Mouse (Mus musculus) A20 (cell line): ENCODE measurements around the gene Bach2.

ENCODE experiments used
- DNase-seq: peaks from one replicate; pipeline ENCODE4 v3.0.0-alpha.2; 2011; ENCODE audit warnings: low read depth, low spot score

Gene Bach2

DNA sequence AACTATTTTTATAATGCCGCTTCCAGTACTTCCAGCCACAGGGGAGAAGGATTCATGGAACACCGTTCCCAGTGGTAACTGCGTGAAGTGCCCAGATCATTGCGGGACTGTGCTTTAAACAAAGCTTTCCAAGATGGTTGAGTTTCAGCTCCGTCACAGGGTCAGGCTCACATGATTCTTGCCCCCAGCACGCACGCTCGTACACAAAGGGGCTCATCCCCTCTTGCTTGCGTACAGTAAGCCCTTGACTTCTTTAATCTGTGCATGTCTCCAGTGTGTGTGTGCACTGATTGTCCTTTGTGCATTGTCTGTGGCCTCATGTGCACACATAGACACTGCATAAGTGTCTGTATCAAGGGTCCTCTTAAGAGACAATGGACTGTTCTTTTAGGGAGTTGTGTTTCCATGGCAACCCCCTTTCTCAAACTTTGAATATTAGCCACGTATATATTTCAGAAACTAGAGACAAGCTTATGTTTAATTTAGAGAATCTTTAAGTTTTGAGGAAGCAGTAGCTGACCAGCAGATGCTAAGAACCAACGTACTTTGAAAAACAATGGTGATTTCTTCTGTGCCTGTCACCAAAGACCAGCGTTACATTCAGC is 119.5 kb downstream of the Bach2 start:
- DNase-seq: no peak

DNA sequence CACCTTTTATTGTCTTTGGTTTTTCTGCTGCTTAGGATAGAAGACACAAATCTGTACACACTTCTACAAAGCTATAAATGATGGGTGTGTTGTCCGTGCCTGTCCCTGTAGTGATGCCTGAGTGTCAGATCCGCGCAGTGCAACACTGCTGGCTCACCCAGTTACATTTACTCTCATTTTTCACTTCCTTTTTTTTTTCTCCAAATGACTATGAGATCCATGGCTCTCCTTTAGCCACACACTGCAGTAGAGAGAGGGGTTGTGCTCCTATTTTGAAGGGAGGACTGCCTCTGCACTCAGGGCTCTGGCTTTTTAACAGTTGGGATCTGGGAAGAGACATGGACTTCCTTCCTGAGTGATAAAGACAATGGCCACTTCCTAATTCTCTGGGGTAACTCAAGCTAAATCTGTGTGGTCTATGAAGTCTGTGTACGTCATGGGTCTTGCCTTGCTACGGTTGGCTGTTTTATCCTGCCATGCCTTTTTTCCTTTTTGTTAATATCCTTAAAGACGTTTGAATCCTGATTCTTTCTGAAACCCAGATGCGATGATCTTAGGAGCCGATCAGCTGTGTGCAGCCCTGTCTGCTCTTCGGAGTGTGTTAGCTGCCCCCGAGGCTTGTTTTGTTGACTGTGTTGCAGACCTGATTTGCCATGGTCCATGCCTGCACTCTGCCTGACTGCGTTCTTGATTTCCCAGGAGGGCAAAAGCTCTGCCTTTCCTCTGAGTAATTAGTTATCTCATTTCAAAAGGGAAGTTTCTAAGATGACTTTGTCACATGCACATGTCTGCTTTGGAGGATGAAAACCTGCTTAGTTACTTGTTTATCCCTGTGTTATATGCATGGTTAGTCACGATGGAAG is 120.2 kb downstream of the Bach2 start:
- DNase-seq: peak; percentile 85

DNA sequence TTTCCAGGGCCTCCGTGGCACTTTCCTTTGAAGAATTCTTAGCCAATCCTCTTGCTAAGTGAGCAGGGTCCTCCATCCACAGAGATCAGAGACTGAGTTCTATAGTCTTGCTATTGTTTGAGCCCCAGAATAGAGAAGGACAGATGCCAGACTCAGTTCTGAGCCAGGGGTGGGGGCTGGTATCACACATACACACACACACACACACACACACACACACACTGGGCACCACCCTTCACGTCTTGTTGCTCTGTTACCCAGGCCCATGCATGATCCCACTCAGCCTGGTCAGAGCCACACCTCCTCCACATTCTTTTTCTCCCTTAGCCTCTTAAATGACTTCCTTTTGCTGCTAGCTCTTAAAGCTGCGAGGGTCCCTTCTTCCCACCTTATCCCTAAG is 121.0 kb downstream of the Bach2 start:
- DNase-seq: no peak

DNA sequence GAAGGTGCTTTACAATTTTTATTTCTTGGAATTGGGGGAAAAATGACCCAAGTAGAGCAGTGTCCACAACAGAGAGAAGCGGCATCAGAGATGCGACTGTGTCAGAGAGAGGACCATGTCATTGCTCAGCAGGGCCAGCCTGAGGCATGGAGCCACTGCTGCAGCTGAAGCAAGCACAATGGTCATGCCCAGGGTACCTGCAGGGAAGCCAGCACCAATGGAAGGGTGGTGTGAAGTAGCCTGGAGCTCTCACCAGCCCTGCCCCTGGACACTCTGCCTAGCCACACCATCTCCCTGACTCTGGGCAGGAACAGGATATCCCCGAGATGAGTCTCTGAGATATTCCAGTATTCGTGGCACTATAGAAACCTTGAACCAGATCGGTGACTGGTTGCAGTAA is 121.9 kb downstream of the Bach2 start:
- DNase-seq: no peak

DNA sequence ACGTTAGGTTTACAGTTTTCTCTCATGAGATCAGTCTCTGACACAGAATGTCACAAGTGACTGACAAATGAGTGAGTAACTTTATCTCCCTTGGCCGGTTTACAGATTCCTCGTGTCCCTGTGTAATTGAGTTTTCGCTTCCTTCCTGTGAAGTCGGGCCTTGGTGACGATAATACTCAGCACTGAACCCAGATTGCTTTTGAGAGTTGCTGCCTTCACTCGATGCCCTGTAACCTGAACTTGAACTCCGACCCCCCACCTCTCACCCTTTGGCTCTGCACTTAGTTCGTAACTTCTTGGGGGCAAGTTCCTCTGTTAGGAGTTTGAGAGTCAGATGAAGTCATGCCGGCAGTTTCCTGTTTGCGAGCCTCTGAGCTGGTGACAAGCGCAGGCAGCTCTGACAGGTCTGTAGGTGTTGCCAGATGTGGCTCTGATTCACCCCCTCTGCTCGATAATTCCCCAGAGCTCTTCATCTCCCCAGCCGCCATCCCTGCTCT is 124.9 kb downstream of the Bach2 start:
- DNase-seq: no peak

DNA sequence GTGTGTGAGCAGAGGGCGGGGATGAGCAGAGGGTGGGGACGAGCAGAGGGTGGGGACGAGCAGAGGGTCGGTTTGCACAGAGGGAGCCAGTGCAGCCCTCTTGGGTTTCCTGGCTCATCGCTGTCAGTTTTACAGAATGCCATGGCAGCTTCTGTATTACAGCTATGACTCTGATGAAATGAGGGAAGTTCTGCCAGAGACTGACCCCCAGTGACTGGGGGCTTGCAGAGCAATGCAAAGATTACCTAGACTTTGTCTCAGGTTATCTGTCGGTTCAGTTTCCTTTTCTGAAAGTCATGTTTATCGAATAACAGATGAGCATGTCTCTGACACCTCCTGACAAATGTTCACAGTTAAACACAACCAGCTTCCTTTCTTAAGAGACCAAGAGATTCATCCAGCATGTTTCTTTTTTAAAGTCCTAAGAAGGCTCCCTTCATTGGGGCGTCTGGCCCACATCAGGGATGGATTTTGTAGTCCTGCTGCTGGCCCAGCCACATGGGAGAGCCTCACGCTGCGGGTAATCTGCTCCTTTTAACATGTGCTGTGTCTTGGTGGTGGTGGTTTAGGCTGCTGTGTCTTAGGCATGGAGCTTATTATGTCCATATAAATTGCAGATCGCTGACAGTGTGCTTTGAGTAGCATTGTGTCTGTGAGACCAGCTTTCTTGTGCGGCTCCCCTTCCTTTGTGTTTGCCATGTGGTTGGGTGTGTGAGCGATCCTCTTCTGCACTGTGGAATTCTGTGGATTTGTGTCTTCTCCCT is 126.7 kb downstream of the Bach2 start:
- DNase-seq: no peak

DNA sequence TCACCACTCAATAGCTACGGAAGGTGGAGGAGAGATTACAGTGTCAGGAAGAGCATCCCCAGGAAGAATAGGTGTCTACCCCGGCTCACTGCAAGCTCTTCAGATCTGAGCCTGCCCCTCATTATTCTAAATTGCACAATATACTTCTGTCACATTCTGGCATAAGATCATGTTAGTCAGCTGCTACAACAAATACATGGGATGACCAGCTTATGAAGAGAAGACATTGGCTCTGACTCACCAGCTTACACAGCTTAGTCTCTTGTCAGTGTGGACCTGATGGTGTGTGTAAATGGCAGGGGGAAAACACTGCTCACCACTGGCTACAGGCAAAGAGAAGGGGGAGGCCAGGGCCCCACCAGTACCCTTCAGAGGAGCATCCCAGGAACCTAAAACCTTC is 127.6 kb downstream of the Bach2 start:
- DNase-seq: no peak

DNA sequence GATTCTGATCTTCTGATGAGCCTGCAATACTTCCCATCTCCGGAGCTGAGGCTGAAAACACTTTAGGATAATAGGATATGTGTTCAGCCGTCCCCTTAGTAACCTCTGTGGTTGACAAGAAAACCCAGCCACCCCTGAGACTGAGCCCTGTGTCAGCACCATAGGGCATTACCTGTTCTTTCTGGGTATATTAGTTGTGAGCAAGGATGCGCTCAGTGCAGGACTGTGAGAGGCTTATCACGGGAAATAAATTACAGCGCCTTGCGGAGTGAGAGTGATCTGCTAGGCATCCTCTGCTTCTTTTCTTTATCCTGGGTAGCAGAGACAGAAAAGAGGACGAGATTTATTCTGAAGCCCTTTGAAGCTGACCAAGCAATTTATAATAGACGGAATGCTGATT is 129.7 kb downstream of the Bach2 start:
- no peak for DNase-seq

DNA sequence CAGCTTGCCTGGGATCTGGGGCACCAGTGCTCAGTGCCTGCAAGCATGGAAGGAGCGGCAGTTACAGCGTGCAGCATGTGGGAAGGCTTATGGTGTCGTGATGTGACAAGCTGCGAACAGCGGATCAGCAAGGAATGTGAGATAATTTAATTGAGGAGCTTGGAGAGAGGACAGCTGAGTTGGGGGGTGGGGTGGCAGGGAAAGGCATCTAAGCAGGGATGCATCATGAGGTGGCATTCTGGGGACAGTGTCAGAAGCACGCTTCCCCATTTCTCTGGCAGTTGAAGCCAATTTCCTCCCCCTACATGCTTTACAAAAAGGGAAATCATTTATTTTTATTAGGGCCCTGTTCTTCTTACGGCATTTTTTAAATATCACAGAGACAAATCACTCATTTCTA is 134.5 kb downstream of the Bach2 start:
- DNase-seq: peak; percentile 48

DNA sequence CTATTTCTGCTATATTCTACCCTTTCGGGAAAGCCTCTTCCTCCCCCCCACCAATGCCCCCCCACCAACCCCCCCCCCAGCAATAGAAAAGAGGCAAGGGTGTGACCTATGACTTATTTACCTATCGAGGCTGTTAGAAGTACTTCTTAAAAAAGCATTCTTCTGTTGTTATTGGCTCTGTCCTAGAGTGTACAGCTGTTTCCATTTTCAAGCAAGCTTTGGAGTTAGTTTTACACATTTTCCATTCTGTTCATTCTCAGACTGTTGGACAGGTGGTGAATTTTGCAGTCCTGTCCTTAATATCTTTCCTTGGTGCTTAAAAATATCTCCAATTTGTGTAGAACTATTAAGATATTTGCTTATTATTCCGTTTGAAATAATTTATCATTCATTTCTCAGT is 134.9 kb downstream of the Bach2 start:
- DNase-seq: no peak

DNA sequence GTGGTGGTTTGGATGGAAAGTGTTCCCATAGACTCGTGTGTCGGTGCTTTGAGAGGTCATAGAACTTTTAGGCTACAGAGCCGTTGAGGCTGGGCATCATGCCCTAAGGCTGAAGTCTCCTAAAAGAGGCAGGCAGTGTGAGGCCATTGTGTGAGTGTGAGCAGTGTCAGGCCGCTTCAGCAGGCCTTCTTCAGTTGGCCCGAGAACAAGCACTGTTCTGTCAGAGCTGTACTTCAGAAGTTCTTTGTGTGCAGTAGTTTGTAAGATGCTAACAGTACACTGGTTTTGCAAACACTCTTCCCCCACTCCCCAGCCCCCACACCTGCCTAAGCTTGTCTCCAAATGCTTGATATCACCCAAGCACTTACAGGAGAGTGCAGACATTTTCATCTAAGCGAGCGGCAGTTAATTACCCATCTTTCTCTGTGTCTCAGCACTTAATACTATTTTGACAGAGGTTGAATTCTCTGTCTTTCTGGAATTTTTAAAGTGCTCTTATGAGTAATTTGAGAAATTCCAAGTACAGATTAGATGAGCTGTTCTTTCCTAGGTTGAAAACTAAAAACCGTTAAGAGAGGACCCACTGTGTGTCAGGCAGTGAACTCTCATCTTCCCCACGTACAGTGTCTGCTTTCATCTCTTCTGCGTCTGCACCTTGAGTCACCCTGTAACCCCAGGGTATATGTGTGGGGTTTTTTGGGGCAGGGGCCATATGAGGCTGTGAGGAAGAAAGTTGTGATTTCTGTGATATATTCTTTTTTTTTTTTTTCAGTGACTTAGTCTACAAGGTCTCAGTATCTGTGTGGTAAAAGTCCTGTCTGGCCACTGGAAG is 136.4 kb downstream of the Bach2 start:
- no peak for DNase-seq

DNA sequence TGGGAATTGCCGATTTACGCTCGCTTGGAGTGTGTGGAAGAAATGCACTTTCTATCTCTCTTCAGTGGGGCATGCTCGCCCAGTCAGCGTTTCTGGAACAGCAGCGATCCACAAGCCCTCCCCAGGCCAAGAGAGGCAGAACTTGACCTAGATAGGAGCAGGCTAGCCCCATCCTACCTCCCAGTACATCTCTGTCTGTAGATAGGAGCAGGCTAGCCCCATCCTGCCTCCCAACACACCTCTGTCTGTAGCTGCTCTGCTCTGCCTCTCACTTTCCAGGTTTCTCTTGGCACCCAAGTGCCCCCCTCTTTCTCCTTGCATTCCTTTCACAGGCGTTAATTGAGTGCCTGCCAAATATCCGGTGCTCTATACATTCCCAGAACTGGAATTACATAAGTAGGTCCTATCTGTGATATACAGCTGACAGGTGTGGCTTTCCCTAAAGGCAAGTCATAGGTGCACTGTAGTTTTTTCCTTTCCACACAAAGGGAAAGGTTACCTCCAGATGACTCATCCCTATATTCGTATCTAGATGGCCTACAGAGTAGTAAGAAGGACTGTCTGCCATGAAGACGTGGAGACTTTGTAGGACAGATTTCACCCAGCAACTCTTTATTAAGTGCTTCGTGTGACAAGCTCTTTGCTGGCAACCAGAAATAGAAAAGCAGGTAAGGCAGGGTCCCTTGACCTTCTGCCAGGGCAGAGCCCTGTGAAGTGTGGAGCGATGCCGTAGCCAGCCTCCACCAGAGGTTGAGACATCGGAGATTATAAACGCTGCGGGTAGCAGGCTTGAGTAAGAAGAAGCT is 137.3 kb downstream of the Bach2 start:
- DNase-seq: no peak

DNA sequence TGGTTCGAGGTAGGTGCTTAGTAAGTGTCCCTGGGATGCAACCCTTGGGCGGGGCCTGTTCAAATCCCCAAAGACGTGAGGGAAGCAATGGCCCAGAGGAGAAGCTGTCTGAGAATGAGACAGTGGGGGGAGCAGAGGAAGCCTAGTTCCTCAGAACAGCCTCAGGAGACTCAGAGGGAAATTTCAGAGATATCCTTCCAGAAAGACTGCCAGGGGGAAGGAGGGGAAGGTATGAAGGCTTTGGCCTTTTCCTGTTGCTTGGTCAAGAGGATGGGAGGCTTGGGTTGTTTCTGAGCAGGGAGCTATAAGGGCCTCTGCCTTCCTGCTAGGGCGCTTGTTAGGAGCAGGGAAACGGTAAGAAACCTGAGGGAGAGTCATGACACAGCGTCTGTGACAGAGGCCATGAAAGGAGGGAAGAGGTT is 137.9 kb downstream of the Bach2 start:
- DNase-seq: no peak

DNA sequence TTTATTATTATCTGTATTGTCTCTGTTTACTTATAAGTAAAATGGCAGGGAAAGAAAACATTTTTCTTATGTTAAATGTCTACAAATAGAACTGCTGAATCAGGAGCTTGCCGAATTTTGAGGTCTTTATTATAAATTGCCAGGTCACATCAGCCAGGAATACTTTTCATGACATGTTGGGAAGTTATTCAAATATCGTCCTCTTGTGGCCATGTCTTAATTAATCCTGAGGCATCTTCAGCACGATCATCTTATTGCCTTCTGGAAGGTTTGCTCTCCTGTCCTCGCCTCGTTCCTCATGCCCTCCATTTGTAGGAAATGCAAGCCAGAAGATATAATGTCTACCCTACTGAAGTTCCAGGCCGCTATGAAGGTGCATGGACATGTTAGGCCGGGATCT is 140.5 kb downstream of the Bach2 start:
- DNase-seq: no peak

DNA sequence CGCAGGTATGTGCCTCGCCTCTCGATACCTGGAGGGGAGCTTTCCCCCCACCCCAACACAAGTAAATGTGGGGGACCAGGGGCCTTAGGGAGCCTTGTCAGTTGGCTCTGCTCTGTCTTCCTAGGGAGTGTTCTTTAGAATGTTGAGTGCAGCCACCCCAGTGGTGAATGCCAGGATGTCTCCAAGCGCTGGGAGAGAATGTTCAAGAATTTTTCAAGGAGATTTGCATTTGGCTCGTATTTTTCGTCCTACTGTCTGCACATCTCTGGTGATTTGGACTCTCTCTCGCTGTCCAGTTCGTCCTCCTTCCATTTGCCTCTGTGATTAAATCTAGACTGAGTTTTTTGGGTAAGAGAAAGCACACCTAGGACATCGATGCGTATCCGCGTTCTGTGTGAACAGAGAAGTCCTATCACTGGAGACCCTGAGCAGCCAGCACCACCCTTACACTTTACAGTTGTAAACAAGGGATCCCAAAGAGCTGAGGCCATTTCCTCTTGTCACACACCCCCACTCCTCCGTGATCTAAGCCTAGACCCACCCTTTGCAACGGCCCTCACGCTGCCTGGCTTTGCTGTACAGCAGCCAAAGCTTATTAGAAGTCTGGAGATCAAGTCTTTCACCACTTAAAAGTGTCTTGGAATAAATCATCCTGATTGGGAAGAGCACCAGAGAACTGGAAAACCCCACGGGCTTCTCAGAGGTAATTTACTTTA is 143.2 kb downstream of the Bach2 start:
- no peak for DNase-seq

DNA sequence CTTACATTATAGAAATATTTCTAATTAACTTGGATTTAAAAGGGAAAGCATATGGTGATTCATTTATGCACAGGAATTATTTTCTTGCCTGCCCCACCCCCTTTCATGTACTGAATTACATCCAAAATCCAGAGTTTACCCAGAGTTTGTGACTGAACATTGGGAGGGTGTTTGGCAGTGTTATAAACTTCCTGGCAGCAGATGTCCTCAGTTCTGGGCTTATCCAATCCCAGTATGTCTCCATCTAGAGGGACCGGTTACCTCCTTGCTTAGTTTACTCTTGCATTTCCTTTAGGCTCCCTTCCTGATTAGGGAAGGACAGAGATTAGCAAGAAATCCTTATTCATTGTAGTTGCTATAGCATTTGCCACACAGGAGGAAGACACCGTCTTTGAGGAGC is 146.5 kb downstream of the Bach2 start:
- no peak for DNase-seq

DNA sequence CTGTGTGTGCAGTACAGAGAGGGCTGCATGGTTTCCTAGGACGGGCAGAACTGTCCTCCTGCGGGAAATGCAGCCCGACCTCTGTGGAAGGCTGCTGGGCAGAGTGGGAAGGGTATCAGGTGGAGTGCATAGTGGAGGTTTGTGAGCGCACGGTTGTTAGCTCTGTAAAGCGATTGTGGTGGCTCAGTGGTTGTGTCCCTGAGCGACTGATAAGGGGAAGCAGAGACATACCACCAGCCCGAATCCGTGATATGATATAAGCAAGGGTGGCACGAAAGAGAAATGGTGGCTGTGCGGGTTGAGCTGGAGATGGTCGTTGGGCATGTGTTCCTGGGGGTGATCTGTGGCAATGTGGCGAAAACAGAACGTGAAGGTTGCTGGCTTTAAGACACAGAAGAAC is 147.0 kb downstream of the Bach2 start:
- no peak for DNase-seq

DNA sequence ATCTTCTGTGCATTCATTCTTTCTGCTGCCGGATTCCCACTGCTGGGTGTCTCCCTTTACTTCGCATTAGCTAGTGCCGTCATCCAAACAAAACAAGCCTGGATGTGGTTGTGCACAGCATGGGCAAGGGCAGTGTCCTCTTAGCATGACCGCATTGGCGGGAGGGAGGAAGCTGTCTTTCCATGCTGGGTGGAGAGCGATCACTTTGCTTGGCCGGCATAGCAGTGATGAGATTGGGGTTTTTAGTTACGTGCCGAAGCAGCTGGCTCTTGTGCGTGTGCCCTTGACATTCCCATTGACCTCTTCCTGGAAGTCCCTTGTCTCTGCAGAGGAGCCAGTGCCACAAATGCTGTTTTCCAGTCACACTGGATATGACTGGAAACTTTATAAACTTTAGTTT is 147.7 kb downstream of the Bach2 start:
- DNase-seq: no peak

DNA sequence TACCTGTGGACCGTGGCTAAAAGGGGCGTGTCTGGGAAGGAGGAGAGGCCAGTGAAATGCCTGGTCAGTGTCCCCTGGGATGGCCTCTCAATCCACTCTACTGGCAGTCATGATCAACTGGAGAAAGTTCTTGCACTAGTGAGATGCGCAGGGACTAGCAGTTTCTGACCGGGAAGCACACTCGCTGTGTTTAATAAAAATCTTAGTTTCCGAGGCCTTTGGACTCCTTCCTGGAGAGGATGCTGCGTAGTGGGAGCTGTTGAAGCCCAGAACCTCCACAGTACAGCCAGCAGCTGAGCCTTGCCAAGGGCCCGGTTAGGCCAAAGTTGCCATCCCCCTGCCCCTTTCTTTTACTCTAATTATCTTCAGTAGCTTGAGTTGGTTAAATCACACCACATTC is 148.3 kb downstream of the Bach2 start:
- no peak for DNase-seq
